Mouse (Mus musculus): ENCODE measurements around the gene Fbxl14. TPM values are rescaled to one million over a fixed set of nuclear protein-coding genes. Genes with fewer than 3 reads are reported as not detected.
"Not testable (repeated sequence)": the region's sequence is repeated elsewhere in the genome, so short reads cannot be mapped to it uniquely, and the experiment has no call there.

The Fbxl14 gene
- polyA plus RNA-seq (2021): 29.5 TPM

DNA sequence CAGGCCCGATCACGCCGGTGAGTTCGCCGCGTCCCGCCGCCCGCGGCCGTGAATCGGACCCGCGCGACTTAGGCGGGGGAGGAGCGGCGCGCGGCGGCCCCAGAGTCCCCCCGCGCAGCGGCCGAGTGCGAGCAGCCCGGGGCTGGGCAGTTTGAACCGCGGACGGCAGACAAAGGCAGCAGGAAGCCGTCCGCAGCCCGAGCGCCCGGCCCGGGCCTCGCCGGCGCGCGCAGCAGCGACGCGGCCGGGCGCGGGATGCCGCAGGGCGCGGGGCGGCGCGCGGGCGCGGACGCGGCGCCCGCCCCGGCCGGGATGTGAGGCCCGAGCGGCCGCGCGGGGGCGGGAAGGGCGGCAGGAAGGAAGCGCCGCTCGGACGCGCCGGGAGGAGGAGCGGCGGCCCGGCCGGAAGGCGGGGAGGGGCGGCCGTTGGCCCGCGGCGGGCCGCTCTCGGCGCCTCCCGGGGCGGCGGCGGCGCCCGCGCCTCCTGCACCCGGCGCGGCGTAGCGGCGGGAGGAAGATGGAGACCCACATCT is at the start of gene Fbxl14:
TSS of gene Fbxl14 (plus strand) at position 326 of the 533 bp plus-strand sequence.
- no peak for DNase-seq (ENCODE audit: low read depth, low spot score)
- CTCF ChIA-PET: interaction anchor here (0.9 kb wide), 1 partner anchor 12 kb away, joined by 4 read pairs; no protein-coding TSS in a partner anchor
- no peak for TF ChIP-seq CTCF (IDR thresholded peaks at IDR 0.05)
- H3K27me3 ChIP-seq: no peaks in the 10 kb centered on the region
- in situ Hi-C loops (cut with MboI; ENCODE audit: low pct_unique_long_range_greater_than_20kb): no loop called here
- ATAC-seq: peak; percentile 72
- POLR2A ChIA-PET: interaction anchor here (1.3 kb wide), 1 partner anchor 13 kb away, joined by 3 read pairs; no protein-coding TSS in a partner anchor

DNA sequence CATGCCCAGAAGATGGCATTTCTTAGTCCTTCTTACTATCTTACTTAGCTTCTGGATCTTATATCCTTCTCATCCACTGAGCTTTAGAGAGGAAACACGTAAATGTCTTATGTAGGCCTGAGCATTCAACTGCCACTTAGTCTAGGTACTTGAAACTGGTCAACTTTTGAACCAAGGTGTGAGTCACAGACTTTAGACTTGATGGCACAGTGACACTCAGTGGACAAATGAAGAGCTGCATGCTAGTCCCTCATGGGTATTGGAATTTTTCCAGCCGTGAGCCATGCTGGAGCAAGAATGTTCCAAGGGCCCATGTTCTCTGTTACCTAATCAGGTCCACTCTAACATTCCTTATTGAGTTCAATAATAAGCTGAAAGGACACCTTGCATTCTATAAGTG is 49.0 kb upstream of the Fbxl14 start:
- in situ Hi-C loops (cut with MboI; ENCODE audit: low pct_unique_long_range_greater_than_20kb): loop anchor here (5.0 to 10.0 kb wide), 2 partner anchors 208 to 806 kb away; no protein-coding TSS in a partner anchor
- DNase-seq (ENCODE audit: low read depth, low spot score) (no peak), ATAC-seq (peak; percentile 35)
- TF ChIP-seq CTCF (IDR thresholded peaks at IDR 0.05): peak; percentile 89
- ChIA-PET POLR2A (interaction anchor here (1.4 kb wide), 1 partner anchor 210 kb away, joined by 4 read pairs; no protein-coding TSS in a partner anchor), CTCF (interaction anchor here (0.6 to 3.4 kb wide), 15 partner anchors 10 to 1647 kb away, joined by 3 to 20 read pairs (median 4); no protein-coding TSS in a partner anchor)
- H3K27me3 ChIP-seq: no peaks in the 10 kb centered on the region

DNA sequence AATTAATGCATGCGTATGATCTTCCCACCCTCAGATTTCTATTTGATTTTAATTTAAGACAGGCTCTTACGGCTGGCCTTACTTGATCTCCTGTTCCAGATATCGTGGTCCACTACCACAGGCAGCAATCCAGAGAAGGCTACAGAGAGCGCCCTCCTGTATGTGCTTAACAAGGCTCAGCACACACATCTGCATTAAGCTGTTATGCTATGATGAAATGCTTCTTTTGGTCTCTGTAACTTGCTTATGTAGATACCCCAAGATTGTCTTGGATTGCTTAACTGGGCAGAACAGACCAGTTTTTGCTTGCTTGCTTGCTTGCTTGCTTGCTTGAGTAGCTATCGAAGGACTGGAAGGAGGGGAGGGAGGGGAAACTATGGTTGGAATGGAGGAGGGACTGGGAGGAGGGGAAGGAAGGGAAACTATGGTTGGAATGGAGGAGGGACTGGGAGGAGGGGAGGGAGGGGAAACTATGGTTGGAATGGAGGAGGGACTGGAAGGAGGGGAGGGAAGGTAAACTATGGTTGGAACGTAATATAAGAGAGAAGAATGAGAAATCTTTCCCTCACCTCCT is 47.6 kb upstream of the Fbxl14 start:
- H3K27me3 ChIP-seq: no peaks in the 10 kb centered on the region
- in situ Hi-C loops (cut with MboI; ENCODE audit: low pct_unique_long_range_greater_than_20kb): loop anchor here (5.0 to 10.0 kb wide), 2 partner anchors 210 to 807 kb away; no protein-coding TSS in a partner anchor
- no peak for DNase-seq (ENCODE audit: low read depth, low spot score)
- ATAC-seq: no peak
- no peak for TF ChIP-seq CTCF (IDR thresholded peaks at IDR 0.05)
- POLR2A ChIA-PET: no interaction called here
- CTCF ChIA-PET: interaction anchor here (1.4 to 3.4 kb wide), 4 partner anchors 9 to 83 kb away, joined by 3 to 20 read pairs (median 12); no protein-coding TSS in a partner anchor

DNA sequence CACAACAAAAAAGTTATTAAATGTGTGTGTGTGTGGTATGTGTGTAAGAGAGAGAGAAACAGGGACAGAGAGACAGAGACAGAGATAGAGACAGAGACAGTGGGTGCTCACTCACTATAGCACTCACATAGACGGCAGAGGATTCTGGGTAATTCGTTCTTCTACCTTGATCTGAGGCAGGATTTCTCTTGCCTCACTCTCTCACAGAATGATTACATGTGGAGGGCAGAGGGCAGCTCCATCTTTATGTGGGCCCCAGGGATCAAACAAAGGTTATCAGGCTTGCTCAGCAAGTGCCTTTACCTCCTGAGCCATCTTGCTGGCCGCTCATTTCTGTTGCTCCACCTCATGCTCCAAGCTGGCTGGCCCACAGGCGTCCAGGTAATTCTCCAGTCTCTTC is 45.1 kb upstream of the Fbxl14 start:
- H3K27me3 ChIP-seq: no peaks in the 10 kb centered on the region
- in situ Hi-C loops (cut with MboI; ENCODE audit: low pct_unique_long_range_greater_than_20kb): loop anchor here (5.0 to 10.0 kb wide), 2 partner anchors 212 to 810 kb away; no protein-coding TSS in a partner anchor
- CTCF ChIA-PET: interaction anchor here (1.6 to 1.8 kb wide), 3 partner anchors 10 to 15 kb away, joined by 3 to 7 read pairs (median 5); no protein-coding TSS in a partner anchor
- no peak for TF ChIP-seq CTCF (IDR thresholded peaks at IDR 0.05)
- DNase-seq (ENCODE audit: low read depth, low spot score) (no peak), ATAC-seq (no peak)
- POLR2A ChIA-PET: no interaction called here

DNA sequence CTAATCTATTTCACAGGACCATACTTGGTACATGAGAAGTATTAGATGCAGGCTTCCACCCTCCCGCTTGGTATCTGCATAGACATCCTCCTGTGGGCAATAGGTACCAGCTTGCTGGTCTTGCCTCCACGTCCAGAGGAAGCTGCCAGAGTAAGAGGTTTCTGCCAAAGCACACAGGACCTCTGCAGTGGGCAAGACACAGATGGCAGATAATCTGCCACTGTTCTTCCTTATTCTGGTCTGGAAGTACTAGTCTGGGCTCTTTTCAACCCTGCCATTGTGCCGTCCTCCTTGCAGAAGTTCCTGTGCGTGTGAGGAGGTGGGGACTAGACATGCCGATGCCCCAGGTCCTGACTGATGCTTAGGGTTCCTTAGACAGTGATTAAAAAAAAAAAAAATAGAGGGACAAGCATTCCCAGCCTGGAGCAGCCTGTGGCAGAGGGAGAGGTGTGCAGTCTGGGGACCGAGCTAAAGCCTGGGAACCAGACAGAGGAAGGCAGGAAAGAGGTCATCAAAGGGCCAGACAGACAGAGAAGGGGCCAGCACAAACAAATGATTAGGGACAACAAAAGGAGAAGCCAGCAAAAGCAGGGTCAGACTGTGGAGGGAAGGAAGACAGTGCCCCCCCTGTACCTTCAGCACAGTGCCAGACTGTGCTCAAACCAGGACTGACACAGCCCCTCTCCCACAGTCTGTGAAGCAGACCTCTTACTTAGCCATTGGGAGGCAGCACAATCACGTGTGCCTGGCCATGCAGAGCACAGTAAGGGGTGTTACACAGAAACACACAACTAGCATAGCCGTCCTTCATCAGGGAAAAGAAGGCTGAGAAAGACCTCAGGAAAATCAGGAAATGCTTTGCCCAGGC is 41.3 kb upstream of the Fbxl14 start:
- POLR2A ChIA-PET: no interaction called here
- H3K27me3 ChIP-seq: no peaks in the 10 kb centered on the region
- CTCF ChIA-PET: no interaction called here
- no peak for DNase-seq (ENCODE audit: low read depth, low spot score)
- no peak for ATAC-seq
- TF ChIP-seq CTCF (IDR thresholded peaks at IDR 0.05): no peak
- in situ Hi-C loops (cut with MboI; ENCODE audit: low pct_unique_long_range_greater_than_20kb): loop anchor here (10.0 kb wide), 1 partner anchor 813 kb away; no protein-coding TSS in a partner anchor

DNA sequence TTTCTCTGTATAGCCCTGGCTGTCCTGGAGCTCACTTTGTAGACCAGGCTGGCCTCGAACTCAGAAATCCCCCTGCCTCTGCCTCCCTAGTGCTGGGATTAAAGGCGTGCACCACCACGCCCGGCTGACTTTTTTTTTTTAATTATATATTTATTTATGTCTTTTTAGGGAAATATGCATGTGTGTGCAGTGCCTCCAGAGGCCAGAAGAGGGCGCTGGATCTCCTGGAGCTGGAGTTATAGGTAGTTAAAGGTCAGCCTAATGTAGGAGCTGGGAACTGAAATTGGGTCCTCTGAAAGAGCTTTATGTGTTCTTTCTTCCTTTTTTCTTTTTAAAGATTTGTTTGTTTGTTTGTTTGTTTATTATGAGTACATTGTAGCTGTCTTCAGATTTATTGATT is 36.7 kb upstream of the Fbxl14 start:
- ATAC-seq; in situ Hi-C loops (cut with MboI; ENCODE audit: low pct_unique_long_range_greater_than_20kb); H3K27me3 ChIP-seq; DNase-seq (ENCODE audit: low read depth, low spot score): not testable (repeated sequence)
- POLR2A ChIA-PET: interaction anchor here (1.4 kb wide), 1 partner anchor 58 kb away, joined by 3 read pairs; no protein-coding TSS in a partner anchor
- CTCF ChIA-PET: interaction anchor here (0.9 to 2.8 kb wide), 6 partner anchors 9 to 222 kb away, joined by 3 to 16 read pairs (median 5); no protein-coding TSS in a partner anchor

DNA sequence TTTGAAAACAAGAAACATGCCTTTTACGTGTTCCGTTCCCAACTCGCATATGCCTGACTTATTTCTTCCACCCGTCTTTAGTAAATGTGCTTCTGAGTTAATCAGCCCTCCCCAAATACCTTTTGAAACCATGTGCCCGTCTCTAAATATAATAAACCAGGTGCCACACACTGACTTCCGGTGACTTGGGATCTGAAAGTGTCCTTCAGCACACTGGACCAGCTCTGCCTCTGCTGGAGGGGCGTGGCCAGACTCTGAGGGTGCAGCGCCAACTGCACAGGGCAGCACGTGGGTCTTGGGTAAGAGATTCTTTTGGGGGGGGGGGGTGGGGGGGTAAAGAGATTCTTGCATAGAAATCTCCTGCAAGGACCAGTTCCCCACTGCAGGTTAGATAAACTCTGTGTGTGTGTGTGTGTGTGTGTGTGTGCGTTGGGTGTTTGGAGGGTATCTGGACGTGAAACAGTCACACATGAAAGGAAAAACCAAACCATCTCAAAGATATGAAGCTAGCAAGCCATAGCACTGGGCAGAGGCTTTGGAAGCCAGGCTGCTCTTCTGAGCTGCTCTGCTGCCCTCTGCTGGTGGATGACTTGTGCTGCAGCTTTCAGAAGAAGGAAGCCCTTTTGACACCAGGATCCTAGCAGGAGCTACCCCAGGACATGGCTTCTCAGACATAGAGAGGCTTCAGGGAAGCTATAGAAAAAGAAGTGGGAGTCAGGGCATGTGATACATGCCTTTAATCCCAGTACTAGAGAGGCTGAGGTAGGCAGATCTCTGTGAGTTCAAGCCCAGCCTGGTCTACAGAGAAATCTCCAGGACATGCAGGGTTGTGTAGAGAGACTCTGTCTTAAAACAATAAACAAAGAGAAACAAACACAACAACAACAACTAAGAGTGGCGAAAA is 35.5 kb upstream of the Fbxl14 start:
- no peaks in the 10 kb centered on the region for H3K27me3 ChIP-seq
- TF ChIP-seq CTCF (IDR thresholded peaks at IDR 0.05): peak; percentile 95
- POLR2A ChIA-PET: interaction anchor here (0.6 to 0.7 kb wide), 2 partner anchors 13 to 1849 kb away, joined by 3 to 4 read pairs; no protein-coding TSS in a partner anchor
- in situ Hi-C loops (cut with MboI; ENCODE audit: low pct_unique_long_range_greater_than_20kb): no loop called here
- CTCF ChIA-PET: interaction anchor here (0.6 to 2.8 kb wide), 20 partner anchors 8 to 225 kb away, joined by 3 to 16 read pairs (median 4); no protein-coding TSS in a partner anchor
- ATAC-seq (peak; percentile 64), DNase-seq (ENCODE audit: low read depth, low spot score) (no peak)

DNA sequence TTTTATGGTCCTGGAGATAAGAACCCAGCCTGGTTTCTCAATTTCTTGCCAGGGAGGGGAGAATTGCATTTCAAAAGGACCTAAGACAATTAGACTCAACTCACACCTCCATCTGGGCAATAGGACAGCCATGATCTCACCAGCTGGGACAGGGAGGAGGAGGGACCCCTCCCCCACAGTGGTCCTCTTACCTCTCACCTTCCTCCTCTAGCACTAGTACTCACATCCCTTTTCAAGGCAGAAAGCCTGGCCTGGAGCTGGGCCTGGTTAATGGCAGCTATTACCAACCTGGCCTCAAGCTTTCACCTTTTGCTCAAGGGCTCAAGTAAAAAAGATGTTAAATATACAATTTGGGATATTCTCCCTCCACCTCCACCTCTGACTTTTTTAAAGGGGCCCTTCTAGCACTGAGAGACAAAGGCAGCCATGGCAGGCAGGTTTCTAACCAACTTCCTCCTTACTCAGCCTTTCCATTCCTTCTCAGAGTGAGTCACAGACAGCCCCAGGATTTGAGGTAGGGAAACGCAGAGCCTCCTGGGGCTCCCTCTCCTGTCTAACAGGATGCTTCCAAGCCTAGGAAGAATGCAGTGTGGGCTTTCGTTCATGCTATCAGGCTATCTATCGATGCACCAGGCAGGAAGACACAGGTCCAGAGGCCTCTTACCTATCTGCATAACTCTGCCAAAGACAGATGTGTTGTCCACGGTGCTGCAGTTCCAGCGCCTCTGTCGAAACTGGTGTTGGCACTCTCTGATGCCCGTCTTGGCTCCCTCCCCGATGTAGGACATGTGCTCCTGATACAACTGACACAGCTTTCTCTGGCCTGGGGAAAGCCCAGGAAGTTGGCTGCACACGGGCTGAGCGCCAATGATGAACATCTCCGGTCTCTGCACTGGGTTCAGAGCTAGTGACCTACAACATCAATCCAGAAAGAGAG is 33.5 kb upstream of the Fbxl14 start:
- in situ Hi-C loops (cut with MboI; ENCODE audit: low pct_unique_long_range_greater_than_20kb): no loop called here
- no peak for TF ChIP-seq CTCF (IDR thresholded peaks at IDR 0.05)
- ChIA-PET CTCF (interaction anchor here (1.0 kb wide), 1 partner anchor 226 kb away, joined by 3 read pairs; no protein-coding TSS in a partner anchor), POLR2A (interaction anchor here (0.7 kb wide), 1 partner anchor 664 kb away, joined by 4 read pairs; no protein-coding TSS in a partner anchor)
- DNase-seq (ENCODE audit: low read depth, low spot score) (no peak), ATAC-seq (no peak)
- no peaks in the 10 kb centered on the region for H3K27me3 ChIP-seq
